Mouse (Mus musculus) stomach, embryonic 15.5 days (tissue): ENCODE measurements around the gene Hagh. TPM values are rescaled to one million over a fixed set of nuclear protein-coding genes. Genes with fewer than 3 reads are reported as not detected.

Experiments used
- ATAC-seq: fragments of 200-750 bp; cut with Nextera tagmentation; 2 replicates; pipeline ENCODE4 v1.8.0; 2017; ENCODE audit warnings: low read depth, moderate number of reproducible peaks, moderate TSS enrichment; ENCODE audit not compliant: insufficient read depth, low FRiP score
- H3K27ac ChIP-seq: fragments of 300-500 bp; sonication (generic); 2 replicates; pipeline ENCODE4 v1.5.1; 2015; ENCODE audit warnings: mild to moderate bottlenecking, inconsistent platforms
- H3K27me3 ChIP-seq: fragments of 300-500 bp; sonication (generic); replicated peaks from 2 replicates; pipeline ENCODE4 v1.6.1; 2015; ENCODE audit warnings: inconsistent platforms
- H3K36me3 ChIP-seq: fragments of 300-500 bp; sonication (generic); 2 replicates; pipeline ENCODE4 v1.6.1; 2015; ENCODE audit warnings: inconsistent platforms
- H3K4me1 ChIP-seq: fragments of 300-500 bp; sonication (generic); 2 replicates; pipeline ENCODE4 v1.6.1; 2015; ENCODE audit warnings: inconsistent platforms
- H3K4me2 ChIP-seq: fragments of 300-500 bp; sonication (generic); 2 replicates; pipeline ENCODE4 v1.6.1; 2015; ENCODE audit warnings: mild to moderate bottlenecking, inconsistent platforms
- H3K4me3 ChIP-seq: fragments of 300-500 bp; sonication (generic); replicated peaks from 2 replicates; pipeline ENCODE4 v1.5.1; 2015; ENCODE audit warnings: inconsistent platforms
- H3K9ac ChIP-seq: fragments of 300-500 bp; sonication (generic); 2 replicates; pipeline ENCODE4 v1.6.1; 2015; ENCODE audit warnings: inconsistent platforms
- H3K9me3 ChIP-seq: fragments of 300-500 bp; sonication (generic); 2 replicates; pipeline ENCODE4 v1.6.1; 2016; ENCODE audit warnings: inconsistent platforms
- WGBS: fragments of 180-500 bp; shearing (Covaris S2); methylation state at CpG from one replicate; pipeline ENCODE4 v1.1.7; 2015; 5-methylcytosine and 5-hydroxymethylcytosine counted together
- polyA plus RNA-seq: library from polyadenylated mRNA; unstranded; fragments of >200 nt; fragmentation: Nextera tagmentation; extraction: Ambion mirVana; gene quantifications from 2 replicates; pipeline ENCODE4 v1.2.1, GENCODE M21; 2015

Hagh gene
- polyA plus RNA-seq, 1 experiment from 2014 or later: 49.1 TPM

DNA sequence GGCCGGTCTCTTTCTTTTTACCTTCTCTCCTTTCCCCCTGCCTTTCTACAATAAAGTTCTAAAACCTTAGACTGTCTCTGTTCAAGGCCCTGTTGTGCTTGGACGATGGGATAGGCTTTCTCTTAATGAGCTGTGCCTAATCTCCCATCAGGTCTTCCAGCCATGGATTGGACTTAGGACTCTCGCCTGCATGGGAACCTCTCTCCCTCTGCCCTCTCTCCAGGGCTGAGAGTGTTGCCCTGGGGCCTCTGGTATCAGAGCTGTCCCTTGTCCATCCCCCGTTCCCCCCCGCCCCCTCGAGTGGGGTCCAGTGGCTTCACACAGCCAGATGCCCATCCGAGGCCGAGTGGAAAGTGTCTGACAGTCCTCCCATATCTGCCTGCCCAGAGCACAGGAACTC, 35.0 kb downstream of the Hagh start:
- no peaks in the 10 kb centered on the region for H3K4me1 ChIP-seq
- no peak overlapping the region for H3K4me3 ChIP-seq
- no peak overlapping the region for H3K4me2 ChIP-seq
- H3K9me3 ChIP-seq: no peaks in the 10 kb centered on the region
- no peaks in the 10 kb centered on the region for H3K36me3 ChIP-seq
- no peak for ATAC-seq
- 80% methylated on average over 8 of the region's 8 CpGs for WGBS
- no peak overlapping the region for H3K27ac ChIP-seq
- no peaks in the 10 kb centered on the region for H3K27me3 ChIP-seq
- no peak overlapping the region for H3K9ac ChIP-seq

DNA sequence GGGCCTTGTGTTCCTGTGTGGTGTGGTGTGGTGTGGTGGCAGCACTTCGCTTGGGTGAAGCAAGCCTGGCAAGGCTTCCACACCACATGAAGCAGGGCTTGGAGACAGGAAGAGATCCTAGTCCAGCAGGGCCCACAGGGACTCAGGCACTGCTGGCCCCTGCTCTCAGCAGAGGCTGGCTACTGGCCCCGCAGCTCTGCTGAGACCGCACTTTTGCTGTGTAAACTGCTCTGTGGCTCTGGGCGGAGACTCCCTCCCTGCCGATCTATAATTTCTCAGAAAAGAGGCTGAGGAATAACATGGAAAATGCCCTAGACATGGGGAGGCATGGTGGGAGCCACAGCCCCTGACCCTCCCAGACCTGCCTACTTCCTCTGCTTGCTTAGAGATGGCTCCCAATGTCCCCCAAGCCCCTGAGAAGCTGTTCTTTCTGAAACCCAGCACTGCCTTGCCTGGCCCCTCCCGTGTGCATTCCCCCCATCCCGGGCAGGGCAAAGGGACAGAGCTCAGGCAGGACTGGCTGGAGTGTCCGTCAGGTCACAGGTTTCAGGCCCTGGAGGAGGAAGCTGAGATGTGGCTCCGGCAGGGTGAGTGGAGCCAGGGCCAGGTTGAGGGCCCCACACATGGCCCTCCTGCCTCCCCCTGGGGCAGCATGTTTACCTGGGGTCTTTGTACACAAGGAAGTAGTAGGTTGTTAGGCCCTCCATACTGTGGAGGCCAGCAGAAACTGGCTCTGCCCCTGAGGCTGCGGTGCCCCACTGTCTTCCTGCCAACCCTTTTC, 37.6 kb downstream of the Hagh start:
- H3K9me3 ChIP-seq: no peaks in the 10 kb centered on the region
- peak; percentile 36; the same call in 1 of the 2 replicates for ATAC-seq
- no peak overlapping the region for H3K9ac ChIP-seq
- H3K27me3 ChIP-seq: no peaks in the 10 kb centered on the region
- peak overlapping the region; percentile 51 for H3K27ac ChIP-seq
- H3K4me1 ChIP-seq: no peaks in the 10 kb centered on the region
- peak overlapping the region; percentile 7; the same call in 1 of the 2 replicates for H3K4me3 ChIP-seq
- WGBS: 37% methylated on average over 10 of the region's 10 CpGs
- H3K4me2 ChIP-seq: peak overlapping the region; percentile 35
- no peaks in the 10 kb centered on the region for H3K36me3 ChIP-seq

DNA sequence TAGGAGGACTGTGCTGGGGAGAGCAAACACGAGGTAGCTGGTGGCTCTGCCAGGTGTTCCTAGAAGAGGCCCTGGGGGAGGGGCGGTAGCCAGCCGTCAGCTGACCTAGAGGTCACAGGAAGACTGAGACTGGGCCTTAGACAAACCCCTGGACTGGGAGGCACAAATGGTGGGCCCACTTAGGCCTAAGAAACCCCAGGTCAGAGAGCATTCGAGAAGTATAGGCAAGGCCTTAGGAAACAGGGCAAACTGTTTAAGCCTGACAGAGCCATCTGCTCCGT, 38.1 kb downstream of the Hagh start:
- 22% methylated on average over 5 of the region's 5 CpGs for WGBS
- Histone ChIP-seq H3K36me3 (no peaks in the 10 kb centered on the region), H3K27ac (peak overlapping the region; percentile 51), H3K4me3 (peak overlapping the region; percentile 7; the same call in 1 of the 2 replicates), H3K4me1 (no peaks in the 10 kb centered on the region), H3K4me2 (peak overlapping the region; percentile 35), H3K9me3 (no peaks in the 10 kb centered on the region), H3K27me3 (no peaks in the 10 kb centered on the region), H3K9ac (no peak overlapping the region)
- ATAC-seq: peak; percentile 42

DNA sequence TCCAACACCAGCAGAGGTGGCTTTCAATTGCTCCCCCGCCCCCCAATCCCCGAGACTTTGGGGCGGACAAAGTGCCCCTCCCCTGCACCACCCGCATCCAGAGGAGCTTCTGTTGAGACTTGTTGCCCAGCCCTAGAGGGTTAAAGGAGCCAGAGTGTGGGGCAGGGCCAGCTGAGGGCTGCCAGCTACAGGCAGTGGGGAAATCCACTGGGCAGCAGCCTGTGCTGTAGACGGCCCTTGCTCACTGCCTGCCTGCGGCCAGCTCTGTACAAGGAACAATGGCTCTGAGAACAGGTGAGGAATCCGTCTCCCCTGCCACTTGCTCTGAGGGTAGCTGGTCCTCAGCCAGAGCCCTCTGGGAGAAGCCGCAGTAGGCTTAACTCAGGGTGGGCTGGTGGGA, 38.6 kb downstream of the Hagh start:
- H3K27me3 ChIP-seq: no peaks in the 10 kb centered on the region
- H3K9me3 ChIP-seq: no peaks in the 10 kb centered on the region
- H3K9ac ChIP-seq: no peak overlapping the region
- H3K4me1 ChIP-seq: no peaks in the 10 kb centered on the region
- WGBS: 64% methylated on average over 8 of the region's 8 CpGs
- peak overlapping the region; percentile 35; the same call in 1 of the 2 replicates for H3K4me2 ChIP-seq
- H3K4me3 ChIP-seq: no peak overlapping the region
- ATAC-seq: 0 out of 2 replicates have a peak, but pooled peaks have one; percentile 4
- 0 out of 2 replicates have a peak, but pooled peaks cover 2% of the 10 kb centered on the region for H3K36me3 ChIP-seq
- H3K27ac ChIP-seq: 0 out of 2 replicates have a peak overlapping the region, but pooled peaks have one; percentile 22

DNA sequence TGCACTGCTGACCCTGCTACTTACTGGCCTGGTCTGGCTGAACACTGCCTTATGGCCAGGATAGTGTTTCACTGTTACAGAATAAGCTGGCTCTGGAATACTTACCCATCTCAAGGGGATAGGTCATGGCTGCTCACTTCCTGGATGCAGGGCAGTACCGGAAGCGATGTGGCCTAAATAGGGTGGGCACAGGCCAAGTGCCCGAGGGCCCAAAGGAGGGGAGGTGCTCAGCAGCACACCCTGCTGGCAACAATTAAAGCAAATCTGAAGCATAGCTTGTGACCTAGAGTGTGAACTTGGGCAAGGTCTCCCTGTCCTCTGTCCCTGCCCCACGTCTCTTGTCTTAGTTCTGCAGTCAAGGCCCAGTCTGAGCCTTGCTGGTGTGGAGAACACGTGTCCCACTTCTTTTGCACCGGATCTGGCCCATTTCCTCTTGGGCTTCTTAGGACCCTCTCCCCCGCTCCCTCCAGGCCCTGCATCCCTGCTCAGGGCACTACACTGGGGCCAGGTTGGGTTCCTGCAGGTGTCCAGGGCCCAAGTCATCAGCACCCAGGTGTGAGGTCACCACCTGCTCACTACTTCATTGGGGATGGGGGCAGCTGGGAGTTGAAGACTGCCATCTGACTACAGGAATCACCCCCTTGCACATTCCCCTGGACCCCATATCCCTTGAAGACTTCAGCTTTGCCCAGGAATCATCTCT, 41.9 kb downstream of the Hagh start:
- no peaks in the 10 kb centered on the region for H3K27me3 ChIP-seq
- ATAC-seq: no peak
- 45% methylated on average over 7 of the region's 7 CpGs for WGBS
- H3K4me1 ChIP-seq: peaks cover 11% of the 10 kb centered on the region
- no peak overlapping the region for H3K27ac ChIP-seq
- no peak overlapping the region for H3K9ac ChIP-seq
- H3K36me3 ChIP-seq: 0 out of 2 replicates have a peak, but pooled peaks cover 5% of the 10 kb centered on the region
- H3K9me3 ChIP-seq: no peaks in the 10 kb centered on the region
- H3K4me3 ChIP-seq: no peak overlapping the region
- no peak overlapping the region for H3K4me2 ChIP-seq

DNA sequence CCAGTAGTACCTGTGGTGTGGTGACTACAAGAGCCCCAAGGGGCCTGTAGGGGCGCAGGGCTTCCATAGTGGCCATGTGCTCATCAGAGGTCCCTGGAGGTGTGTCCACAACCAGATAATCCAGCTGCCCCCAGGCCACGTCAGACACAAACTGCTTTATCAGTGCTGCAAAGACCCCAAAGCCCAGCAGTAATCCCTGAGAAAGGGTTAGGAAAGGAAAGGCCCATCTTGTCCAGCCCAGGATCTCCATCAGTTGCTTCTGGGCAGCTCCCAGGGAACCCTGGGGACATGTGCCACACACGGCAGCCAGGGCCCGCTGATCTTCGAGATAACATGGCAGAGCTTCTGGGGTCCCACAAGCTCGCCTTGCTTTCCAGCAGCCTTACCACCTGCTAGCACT, 44.4 kb downstream of the Hagh start:
- Histone ChIP-seq H3K4me1 (peaks cover 24% of the 10 kb centered on the region), H3K36me3 (0 out of 2 replicates have a peak, but pooled peaks cover 11% of the 10 kb centered on the region), H3K9ac (no peak overlapping the region), H3K27me3 (no peaks in the 10 kb centered on the region), H3K27ac (no peak overlapping the region), H3K4me3 (no peak overlapping the region), H3K9me3 (no peaks in the 10 kb centered on the region), H3K4me2 (no peak overlapping the region)
- ATAC-seq: no peak
- WGBS: 81% methylated on average over 6 of the region's 6 CpGs

DNA sequence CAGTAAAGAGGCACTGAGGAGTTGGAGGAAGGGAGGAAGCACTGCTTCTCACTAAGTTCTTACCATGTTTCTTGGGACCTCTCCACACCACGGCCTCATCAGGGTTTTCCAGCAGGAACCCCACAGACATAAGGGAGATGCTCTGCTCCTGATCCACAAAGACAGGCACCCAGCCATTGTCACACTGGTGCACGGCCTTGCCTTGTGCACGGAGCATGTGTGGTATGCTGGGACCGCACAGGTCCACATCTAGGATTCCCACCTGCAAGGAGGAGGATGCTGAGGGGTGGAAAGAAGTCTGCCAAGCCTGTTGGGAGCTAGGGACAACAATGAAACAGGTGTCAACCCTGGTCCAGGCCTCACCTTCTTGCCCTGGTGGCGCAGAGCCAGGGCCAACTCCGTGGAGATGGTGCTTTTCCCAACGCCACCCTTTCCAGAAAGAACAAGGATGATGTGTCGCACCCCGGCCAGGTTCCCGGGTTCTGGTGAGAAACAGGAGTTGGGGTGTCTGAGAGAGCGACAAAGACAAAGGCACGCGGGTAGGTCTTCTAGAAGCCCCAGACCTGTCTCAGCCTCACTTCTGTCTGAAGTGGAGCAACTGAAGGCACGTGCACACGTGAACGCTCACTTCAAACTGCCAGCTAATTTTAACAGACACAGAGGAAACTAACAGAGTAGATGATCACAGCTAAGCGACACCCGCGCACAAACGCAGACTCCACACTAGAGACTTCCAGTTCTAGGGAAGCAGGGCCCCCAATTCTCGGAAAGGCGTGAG, 45.6 kb downstream of the Hagh start:
- no peaks in the 10 kb centered on the region for H3K27me3 ChIP-seq
- WGBS: 23% methylated on average over 22 of the region's 22 CpGs
- ATAC-seq: no peak
- H3K9ac ChIP-seq: peak overlapping the region; percentile 68
- H3K9me3 ChIP-seq: no peaks in the 10 kb centered on the region
- H3K4me2 ChIP-seq: peak overlapping the region; percentile 88
- H3K4me1 ChIP-seq: peaks cover 24% of the 10 kb centered on the region
- peak overlapping the region; percentile 94 for H3K4me3 ChIP-seq
- no peak overlapping the region for H3K27ac ChIP-seq
- 0 out of 2 replicates have a peak, but pooled peaks cover 14% of the 10 kb centered on the region for H3K36me3 ChIP-seq

DNA sequence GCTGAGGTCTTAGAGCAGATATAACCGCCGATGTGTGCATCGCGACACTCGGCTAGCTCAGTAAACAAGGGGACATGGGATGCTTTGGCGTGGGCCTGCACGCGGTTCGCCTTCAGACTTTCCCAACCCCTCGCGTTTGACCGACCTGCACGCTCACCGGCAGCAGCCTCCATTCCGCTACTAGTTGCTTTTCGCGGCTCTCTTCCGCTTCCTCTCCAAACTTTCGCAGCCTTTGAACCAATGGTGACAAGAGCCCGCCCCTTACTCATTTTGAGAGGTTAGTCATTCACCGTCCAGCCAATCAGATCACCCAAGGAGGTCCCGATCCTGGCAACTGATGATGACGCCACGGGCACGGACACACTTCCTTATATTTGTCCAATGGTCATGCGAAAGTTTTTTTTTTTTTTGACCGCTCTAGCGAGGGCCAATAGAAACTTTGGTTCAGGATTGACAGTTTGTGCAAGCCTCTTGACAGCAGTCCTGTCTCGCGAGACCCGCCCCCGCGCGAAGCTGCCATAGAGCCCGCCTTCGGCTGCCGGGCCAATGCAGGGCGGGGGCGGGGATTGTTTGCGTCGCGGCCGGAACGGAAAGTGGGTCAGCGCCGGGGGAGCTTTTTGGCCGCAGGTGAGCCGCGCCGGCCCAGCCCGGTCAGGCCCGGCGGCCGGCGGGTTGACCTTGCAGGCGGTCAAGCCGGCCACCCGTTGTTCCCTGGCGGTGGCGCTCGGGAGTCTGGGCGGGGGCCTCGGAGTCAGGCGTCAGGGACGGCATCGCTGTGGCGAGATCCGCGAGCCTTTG, 46.4 kb downstream of the Hagh start, which contains the start of the genes Nubp2 and Spsb3:
Nubp2 (minus strand) TSS at position 216 of the 798 bp plus-strand sequence.
Spsb3 (plus strand) TSS at position 510 of the 798 bp plus-strand sequence.
- no peaks in the 10 kb centered on the region for H3K9me3 ChIP-seq
- H3K27me3 ChIP-seq: no peaks in the 10 kb centered on the region
- H3K4me2 ChIP-seq: peak within 1 kb of the TSS; percentile 88
- H3K9ac ChIP-seq: peak within 1 kb of the TSS; percentile 83
- H3K4me3 ChIP-seq: peak within 1 kb of the TSS; percentile 94
- H3K27ac ChIP-seq: peak within 1 kb of the TSS; percentile 65
- peaks cover 21% of the 10 kb centered on the region for H3K36me3 ChIP-seq
- under 1% methylated on average over 69 of the region's 69 CpGs for whole genome bisulfite sequencing
- H3K4me1 ChIP-seq: peaks cover 24% of the 10 kb centered on the region
- peak; percentile 95 for ATAC-seq

DNA sequence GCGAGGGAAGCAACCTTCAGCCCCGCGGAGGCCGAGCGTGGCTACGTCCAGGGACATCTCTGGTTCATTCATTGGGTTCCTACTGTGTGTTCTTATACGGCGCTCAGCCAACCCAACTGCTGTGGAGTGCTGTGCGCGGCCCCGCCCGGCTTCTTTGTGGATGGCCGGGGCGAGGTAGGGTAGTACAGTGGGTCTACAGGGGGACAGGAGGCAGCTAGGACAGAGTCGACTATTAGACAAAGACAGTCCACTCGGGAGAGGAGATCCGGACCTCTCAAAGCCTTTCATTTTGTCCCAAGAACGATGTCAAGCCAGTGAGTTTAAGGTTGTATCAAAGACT, 47.0 kb downstream of the Hagh start:
- Histone ChIP-seq H3K9ac (peak overlapping the region; percentile 83), H3K27ac (peak overlapping the region; percentile 65), H3K9me3 (no peaks in the 10 kb centered on the region), H3K4me2 (peak overlapping the region; percentile 81), H3K4me3 (peak overlapping the region; percentile 88), H3K27me3 (no peaks in the 10 kb centered on the region), H3K4me1 (peaks cover 24% of the 10 kb centered on the region), H3K36me3 (peaks cover 26% of the 10 kb centered on the region)
- WGBS: under 1% methylated on average over 18 of the region's 18 CpGs
- ATAC-seq: peak; percentile 5; the same call in 1 of the 2 replicates

DNA sequence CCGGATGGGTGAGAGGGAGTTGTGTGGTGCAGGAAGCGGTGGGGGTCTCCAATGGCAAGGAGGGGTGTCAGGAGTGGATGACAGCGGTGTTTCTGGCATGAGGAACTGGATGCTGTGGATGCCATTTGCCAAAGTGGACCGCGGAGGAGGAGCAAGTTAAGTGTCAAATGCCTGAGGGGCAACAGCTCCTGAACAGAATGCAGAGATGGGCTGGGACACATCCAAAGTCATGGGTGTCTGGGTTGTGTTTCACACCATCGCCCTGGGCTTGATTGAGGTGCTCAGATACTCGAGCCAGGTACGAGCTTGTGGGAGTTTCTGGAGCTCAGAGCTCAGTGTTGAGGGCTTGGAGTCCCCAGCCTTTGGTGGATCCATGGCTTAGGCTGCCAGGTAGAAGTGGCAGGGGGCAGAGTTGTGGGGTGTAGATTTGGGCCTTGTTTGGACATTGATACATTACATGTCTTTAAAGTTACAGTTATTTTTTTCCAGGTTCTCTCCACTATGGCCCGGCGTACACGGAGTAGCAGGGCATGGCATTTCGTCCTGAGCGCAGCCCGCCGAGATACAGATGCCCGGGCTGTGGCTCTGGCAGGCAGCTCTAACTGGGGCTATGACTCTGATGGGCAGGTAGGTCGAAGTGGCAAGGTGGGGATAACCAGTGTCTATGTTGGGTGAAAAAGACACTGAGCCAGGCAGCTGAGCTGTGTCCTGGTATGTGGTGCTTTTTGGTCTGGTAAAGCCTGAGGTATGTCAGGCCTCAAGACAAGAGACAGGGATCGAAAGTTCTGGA, 47.5 kb downstream of the Hagh start:
- Histone ChIP-seq H3K9ac (peak overlapping the region; percentile 83), H3K27ac (no peak overlapping the region)

More for the DNA sequence above, 47.5 kb downstream of the Hagh start:
- Histone ChIP-seq H3K4me1 (peaks cover 24% of the 10 kb centered on the region), H3K9me3 (no peaks in the 10 kb centered on the region), H3K4me2 (peak overlapping the region; percentile 81), H3K4me3 (peak overlapping the region; percentile 88), H3K27me3 (no peaks in the 10 kb centered on the region), H3K36me3 (peaks cover 31% of the 10 kb centered on the region)
- WGBS: 59% methylated on average over 18 of the region's 18 CpGs
- no peak for ATAC-seq
